Mouse (Mus musculus) gastrocnemius, postnatal 10 days (tissue): Measurements from ENCODE around the gene Grtp1. TPM values are rescaled to one million over a fixed set of nuclear protein-coding genes. Genes with fewer than 3 reads are reported as not detected.

Source experiments
- DNase-seq: peaks from one replicate; pipeline ENCODE4 v3.0.0; 2021; ENCODE audit warnings: mixed read lengths
- total RNA-seq, 2 experiments: library from RNA; stranded (reverse); gene quantifications; 2 replicates each; pipeline ENCODE4 v1.2.3; 2021

Gene Grtp1
- total RNA-seq, 2 experiments from 2014 or later: 9.8 to 14.0 TPM

DNA sequence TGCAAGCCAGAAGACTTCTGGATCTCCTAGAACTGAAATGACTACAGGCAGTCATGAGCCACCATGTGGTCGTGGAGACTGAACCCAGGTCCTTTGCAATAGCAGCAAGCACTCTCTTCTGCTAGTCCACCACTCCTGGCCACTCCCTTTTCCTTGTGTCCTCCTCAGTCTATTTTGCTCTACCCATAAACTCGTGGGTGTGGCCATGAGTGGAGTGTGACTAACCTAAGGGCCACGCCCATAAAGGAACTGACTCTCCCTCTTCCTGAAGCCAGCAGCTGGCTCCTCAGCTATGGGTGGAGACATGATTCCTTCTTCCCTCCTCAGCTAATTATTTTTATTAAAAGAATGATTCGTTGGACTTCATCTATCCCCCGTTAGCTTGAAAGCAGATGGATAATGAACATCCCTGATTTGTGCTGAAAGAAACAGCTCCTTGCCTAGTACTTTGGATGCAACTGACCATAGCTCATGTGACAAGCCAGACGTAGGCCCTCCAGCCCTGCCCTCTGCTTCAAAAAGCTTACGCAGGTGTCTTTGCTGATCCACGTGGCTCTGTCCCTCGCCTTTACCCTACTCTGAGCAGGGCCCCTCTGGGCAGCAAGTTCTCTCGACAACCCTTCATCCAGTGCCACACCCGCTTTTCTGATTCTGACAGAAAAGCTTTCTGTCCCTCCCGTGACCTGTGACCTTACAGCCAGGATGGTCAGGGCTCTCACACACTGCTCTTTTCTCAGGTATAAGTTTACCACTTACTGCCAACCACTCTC lies 4.1 kb upstream of the Grtp1 start:
- DNase-seq: no peak

DNA sequence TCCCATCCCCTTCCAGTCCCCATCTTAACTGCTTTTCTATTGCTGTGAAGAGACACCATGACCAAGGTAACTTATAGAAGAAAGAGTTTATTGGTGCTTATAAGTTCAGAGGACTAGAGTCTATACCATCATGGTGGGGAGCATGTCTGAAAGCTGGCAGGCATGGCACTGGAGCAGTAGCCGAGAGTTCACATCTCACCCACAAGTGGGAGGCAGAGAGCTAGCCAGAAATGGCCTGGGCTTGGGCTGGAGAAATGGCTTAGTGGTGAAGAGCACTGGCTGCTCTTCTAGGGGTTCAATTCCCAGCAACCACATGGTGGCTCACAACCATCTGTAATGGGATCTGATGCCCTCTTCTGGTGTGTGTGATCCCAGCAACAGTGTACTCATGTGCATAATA lies 3.1 kb upstream of the Grtp1 start:
- DNase-seq: no peak

DNA sequence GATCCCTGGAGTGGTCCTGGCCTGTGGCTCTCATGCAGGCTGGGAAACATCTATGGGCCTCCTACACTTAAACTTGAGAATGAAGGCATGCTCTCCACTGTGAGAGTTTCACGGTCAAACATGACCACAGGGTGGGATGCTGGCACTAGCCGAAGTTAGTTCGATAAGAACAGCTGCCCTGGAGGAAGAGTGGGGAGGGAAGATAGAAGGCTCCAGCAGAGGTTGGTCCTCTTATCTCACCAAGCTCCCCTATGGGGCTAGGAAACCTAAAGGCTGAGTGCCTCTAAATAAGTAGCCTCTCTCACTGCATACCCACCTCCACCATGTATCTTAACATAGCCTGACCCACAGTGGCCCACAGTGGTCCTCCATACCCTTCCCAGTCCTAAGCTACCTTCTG lies 2.4 kb upstream of the Grtp1 start:
- DNase-seq: no peak

DNA sequence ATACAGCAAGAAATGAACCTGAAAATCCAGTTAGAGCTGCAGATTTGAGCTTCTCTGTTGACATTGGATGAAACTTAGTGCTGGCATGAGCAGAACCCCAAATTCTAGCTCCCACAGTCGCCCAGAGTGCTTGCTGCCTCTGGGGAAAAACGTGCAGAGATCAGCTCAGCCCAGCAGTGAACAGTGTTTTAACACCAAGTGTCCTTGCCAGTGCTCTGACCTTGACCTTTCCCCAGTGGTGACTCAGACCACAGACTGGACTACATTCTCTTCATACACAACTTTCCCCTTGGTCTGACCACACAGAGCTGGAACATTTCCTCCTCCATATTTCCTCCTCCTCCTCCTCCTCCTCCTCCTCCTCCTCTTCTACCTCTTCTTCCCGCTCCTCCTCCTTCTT lies 1.6 kb upstream of the Grtp1 start:
- no peak for DNase-seq

DNA sequence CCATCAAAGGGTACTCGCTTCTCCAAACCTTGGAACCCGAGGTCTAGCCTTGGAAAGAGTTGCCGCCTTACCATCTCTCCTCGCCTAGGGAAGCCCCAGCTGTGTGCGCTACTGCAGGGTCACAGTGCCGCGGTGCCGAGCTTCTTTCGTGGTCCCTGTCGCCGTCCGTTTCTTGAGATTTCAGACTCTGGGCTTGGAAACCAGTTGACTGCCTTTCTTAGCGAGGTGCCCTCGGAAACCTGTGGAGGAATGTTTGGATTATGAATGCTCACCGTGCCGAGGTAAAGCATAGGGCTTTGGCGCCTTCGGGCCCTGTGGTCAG lies 554 bp upstream of the Grtp1 start:
- no peak for DNase-seq

DNA sequence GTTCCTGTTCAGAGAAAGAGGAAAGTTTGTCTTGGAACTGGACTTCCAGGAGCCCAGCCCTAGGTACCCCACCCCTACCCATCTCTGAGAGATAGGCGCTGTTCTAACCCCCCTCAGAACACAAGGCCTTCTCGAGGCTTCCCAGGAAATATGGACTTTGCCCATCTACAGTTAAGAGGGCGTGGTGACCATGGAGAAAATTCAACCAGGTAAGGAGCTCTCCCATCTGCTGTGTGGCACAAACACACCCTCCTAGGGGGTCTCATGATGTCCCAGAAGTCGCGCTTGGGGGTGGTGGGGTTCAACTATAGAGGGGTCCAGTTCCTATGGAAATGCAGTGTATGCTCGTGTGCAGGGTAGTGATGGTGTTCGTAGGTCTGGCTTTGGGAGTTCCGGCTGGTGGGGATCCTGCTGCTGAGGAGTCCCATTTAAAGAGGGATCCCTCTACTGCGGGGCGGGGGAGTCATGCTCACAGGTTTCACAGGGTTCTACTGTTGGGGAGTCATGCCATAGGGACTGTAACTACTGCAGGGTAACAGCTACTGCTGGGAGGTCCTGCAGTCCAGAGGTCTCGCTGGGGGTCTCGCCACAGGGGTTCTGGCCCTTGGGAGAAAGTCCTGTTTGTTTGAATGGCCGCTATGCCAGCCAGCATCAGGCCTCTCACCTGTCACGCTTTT lies 897 bp downstream of the Grtp1 start:
- no peak for DNase-seq

DNA sequence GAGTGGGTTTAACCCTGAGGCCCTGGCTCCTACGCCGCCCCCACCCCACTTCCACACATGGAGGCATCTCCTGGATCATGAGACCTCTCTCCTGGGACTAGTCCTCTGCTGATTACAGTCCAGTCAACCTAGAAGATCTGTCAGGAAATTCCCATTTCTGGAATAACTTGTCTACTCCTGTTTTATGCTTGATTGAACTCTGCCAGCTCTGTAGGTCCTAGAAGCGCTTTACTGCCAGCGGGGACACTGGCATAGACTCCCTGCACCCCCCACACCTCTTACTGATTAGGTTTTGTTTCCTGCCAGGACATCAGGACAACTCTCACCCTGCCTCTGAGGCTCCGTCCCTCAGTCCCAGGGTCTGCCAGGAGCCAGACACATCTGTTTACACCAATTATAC lies 2.9 kb downstream of the Grtp1 start:
- DNase-seq: no peak

DNA sequence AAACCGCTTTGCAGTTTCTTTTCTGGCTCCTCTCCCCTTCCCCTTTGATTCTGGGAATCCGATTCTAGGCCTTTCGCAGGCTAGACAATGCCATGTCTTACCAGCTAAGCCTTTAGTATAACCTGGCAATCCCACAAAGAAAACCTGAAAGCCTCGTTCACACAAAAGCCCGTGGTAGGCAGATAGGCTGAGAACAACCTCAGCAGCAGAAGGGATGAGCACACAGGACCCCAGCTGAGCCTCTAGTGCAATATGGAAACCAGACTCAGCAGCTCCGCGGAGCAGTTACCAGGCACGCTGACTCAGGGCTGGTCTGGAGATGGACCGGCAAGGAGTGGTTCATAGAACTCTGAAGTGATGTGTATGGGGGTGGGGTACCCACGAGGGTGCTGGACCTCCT lies 5.6 kb downstream of the Grtp1 start:
- DNase-seq: no peak

DNA sequence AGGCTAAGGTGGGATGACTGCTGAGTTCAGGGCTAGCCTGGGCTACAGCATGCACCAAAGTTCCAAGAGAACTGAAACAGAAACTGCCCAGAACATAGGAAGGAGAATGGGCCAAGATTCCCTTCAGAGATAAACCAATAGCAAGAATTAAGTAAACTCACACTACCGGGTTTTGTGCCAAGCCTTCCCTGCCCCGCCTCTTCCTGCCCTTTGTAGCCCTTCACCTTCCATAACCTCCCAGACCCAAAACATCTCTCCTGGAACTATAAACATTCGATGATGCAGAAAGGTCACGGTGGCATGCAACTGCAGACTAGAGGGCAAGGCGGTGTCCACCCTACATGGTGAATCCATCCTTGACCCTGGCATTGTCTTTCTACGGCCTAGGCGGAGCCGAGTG lies 10.2 kb downstream of the Grtp1 start:
- DNase-seq: no peak

DNA sequence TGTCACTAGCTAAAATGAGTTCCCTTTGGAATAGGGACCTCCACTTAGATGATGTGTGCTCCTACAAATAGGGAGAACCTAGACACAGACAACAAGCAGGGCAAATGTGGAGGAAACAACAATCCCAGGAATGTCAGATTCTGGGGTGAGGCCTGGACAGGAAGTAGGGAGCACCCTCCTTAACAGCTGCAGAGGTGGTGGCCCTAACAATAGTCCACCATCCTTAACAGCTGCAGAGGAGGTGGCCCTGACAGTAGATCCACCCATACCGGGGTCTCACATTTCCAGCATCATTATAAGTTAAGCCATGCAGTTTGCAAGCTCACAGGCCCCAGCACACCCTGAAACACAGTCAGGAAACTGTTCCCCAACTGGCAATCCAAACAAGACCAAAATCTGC lies 11.6 kb downstream of the Grtp1 start:
- no peak for DNase-seq

DNA sequence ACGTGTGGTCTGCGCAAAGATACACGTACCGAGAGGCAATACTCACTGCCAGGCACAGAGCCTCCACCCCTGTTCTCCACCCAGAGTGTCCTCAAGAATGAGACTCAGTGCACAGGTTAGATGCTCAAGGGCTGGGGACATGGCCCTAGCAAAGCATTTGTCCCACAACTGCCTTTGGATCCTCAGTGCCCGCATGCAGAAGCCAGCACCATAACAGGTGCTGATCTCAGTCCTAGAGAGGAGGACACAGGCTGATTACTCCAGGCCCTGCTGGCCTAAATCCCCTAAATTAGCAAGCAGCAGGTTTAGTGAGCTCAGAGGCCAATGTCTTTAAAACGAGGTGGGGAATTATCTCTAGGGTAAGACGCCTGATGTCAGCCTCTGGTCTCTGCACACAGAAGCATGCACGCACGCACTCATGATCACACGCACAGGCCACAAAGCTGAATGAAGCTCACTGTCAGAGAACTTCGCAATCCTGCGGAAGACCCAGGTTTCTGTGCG lies 12.3 kb downstream of the Grtp1 start:
- no peak for DNase-seq

DNA sequence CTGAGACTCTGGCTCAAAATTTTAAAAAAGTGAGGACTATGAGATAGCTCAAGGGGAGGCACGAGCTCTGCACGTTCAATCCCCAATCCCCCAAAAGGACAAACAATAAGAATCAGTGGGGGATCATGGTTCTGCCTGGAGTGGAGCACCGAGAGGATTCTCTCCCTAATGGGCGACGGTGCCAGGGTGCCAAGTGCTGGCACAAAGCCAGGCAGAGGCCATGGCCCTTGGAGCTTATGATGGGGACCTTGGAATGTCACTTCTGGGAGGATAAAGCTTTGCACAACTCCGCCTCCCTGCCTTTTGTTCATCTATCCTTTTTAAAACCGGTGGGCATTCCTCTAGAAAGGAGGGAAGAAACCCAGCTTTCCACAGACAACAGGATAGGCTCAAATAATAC lies 12.8 kb downstream of the Grtp1 start:
- DNase-seq: no peak

DNA sequence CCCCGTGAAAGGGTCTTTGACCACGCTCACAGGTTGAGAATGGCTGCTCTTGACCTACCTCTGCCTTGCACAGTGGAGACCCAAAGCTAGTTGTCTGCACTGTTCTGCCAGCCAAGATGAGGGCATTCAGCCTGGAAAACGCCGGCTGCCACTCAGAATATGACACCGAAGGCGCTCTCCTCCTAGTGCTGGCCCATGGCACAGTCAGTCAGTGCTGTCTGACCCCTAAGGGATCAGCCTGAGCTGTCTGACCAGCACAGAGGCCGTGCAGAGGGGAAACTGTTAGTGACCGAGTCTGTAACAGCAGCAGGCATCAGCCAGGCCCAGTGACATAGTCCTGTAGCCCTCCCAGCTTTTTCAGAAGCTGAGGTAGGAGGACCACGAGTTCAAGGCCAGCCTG lies 13.2 kb downstream of the Grtp1 start:
- peak; percentile 29 for DNase-seq

DNA sequence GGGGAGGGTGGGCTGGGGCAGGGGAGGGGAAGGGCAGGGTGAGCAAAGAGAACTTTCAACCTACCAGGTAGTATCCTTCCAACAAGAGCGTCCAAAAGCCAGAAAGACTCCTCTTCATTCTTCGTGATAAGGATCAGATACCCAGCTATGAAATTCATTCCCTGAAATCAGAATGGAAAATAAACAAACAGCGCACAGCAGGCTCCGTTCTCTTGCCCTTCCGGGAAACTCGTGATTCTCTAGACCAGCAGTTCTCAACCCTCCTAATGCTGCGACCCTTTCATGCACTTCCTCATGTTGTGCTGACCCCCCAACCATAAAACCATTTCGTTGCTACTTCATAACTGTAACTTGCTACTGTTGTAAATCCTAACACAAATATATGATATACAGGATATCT lies 13.6 kb downstream of the Grtp1 start:
- DNase-seq: no peak

DNA sequence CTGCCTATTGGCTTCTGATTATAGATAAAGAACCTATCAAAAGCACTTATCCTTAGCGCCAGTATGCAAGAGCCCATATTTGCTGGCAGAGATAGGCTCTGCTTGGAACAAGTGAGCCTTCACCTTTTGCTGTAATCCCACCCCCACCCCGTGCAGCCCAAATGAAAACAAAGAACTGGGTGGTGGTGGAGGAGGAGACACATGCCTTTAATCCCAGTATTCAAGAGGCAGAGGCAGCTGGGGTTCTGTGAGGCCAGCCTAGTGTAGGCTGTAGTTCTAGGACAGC lies 18.8 kb downstream of the Grtp1 start:
- no peak for DNase-seq

DNA sequence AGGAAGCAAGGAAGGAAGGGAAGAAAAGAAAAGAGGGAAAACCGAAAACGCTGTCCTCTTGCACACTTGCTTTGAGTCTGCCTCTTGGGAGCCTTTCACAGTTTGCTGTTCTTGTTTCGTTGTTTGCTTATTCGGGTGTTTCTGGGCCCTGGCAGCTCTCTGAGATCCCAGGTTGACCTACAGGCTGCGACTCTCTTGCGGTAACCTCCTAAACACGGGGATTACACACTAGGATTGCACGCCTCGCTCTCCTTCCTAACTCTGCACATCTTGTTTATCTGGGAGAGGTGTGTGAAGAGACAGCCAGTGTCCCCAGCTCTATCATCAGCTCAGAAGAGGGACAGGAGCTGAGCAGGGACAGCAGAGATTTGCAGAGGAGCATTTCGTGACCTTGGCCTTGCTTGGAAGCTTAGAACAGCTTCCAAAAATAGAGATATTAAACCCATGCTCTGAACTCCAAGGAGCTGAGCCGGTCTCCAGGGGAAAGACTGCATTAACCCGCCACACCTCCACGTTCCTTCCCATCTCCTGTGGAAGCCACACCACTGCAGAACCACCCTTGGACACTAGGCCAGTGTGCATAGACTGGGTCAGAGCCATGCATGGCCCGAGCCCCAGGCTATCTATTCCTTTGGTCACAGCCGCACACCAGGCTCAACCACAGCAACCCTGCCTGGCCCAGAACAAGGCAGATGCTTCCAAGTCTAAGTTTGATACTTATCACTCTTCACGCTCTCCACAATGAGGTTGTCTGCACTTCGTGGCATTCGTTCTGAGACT lies 19.3 kb downstream of the Grtp1 start:
- no peak for DNase-seq

DNA sequence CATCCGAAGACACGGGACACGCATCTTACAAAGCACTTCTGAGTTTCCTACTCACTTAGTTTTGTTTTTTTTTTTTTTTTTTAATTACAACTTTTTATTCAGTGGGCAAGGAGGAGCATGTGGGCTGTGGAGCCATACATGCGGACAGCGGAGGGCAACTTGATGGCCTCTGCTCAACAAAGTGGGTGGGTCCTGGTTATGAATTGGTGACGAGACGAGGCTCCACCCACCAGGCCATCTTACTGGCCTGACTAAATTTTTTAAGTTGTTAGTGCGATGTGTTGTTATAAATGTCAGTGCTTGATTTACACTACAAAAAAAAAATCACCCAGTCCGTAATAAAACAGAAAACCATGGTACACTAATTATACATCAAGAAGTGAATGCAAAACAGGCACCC lies 20.0 kb downstream of the Grtp1 start:
- DNase-seq: no peak

DNA sequence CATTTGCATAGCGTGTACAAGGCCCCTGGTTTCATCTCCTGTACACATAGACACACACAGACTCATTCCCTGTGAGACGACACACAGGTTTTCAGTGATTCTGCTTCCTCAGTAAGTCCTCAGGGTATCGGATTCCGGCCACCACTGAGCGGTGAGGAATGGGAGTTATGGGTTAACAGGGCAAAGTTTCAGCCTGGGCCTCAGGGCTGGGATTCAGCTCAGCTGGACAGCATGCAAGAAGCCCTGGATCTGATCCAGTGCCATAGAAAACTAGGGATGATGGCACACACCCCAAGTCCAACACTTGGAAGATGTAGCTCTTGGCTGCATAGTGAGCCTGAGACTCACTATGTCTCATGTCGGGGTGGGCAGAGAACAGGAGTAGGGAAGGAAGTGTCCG lies 20.5 kb downstream of the Grtp1 start:
- no peak for DNase-seq

DNA sequence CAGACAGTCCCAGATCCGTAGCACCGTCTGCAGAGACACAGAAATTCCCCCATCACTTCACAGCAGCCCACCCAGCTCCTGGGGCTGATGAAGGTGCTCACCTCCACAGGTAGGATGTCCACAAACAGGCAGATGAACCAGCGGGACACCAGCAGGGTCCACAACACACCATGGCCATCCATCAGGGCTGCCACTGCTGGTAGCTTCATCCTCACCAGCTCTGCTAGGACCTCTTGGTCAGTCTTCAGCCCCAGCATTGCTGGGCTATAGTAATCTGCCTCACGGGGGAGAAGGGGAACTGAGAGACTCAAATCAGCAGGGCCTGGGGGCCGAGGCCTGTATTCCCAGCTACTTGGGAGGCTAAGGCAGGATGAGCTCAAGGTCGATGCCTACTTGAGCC lies 20.9 kb downstream of the Grtp1 start:
- DNase-seq: no peak

DNA sequence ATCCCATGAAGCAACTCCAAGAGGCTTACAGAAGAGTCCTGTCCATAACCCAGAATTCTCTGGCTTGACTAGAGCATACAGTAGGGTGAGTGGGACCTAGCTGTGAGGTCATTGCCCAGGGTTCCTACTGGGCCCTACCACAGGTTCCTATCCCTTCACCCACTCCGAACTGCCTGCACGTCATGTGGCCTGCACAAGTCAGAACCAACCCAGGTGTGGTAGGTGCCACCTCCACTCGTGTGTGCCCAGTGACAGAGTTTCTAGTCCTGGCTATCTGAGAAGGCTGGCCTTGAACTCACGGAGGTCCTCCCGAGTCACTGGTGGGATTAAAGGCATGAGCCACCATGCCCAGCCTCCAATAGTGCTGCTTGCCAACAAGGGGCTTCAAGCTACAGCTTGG lies 22.3 kb downstream of the Grtp1 start:
- DNase-seq: no peak

DNA sequence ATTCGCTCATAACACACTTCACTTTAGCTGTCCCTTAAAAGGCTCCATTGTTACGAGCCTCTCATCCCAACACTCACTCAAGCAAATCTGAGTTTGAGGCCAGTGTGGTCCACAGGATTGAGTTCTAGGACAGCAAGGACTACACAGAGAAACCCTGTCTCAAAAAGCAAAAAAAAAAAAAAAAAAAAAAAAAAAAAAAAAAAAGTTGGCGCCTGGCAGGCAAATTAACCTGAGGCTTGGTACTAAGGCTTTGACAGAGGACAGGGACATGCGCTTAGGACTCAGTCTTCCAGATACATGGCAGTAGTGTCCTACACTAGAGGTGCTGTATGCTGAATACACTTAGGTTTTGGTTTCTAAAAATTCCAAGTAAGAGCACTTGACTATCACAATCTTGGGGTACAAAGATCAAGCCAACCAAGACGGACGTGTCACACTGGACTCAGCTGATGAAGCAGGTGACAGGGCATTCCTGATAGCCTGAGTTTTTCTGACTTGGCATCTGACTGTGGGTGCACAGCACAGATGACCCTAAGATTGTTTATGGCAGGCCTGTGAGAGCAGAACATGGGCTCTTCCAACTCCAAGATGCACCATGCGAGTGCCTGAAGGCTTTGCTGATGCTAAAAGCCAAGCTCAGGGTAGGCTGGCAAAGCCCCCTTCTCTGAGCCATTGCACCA lies 23.1 kb downstream of the Grtp1 start:
- no peak for DNase-seq

DNA sequence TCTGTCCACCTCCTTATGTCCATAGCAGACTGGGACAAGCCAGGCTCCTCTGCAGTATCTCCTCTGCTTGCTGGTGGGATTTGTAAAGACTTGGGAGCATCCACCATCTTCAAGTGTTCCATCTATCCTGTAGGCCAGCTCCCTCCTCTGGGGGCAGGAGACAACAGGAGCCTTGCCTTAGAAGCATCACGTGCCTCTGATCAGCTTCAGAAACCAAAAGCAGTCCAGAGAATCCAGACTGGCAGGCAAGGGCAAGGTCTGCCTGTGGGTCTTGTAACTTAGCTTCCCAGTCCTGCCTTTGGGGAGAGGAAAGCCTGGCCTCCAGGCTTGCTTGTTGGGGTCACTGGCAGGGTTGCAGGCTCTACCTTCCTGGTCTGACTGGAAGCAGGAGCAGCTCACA lies 24.8 kb downstream of the Grtp1 start:
- DNase-seq: no peak

DNA sequence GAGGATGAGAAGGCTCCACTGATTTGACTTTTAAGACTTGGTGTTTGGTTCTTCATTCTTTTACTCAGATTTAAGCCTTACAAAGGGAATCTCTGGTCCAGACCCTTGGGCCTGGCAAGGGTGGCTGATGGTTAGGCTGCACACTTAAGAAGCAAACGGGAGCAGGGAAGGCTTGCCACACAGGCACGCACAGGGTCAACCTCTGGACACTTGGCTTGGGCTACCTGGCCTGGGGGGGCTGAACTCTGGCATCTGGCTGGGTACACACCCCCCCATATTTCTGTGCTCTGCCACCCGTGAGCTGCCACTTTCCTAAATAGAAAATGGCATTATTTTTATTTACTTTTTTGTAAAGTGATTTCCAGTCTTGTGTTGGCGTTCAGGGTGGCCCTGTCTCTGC lies 25.6 kb downstream of the Grtp1 start:
- DNase-seq: no peak
